Mouse (Mus musculus) MN1 (cell line): ENCODE measurements around the gene Arl5c.

Source experiments
- DNase-seq: peaks from one replicate; pipeline ENCODE4 v3.0.0-alpha.2; 2016; ENCODE audit warnings: low spot score

Gene Arl5c

DNA sequence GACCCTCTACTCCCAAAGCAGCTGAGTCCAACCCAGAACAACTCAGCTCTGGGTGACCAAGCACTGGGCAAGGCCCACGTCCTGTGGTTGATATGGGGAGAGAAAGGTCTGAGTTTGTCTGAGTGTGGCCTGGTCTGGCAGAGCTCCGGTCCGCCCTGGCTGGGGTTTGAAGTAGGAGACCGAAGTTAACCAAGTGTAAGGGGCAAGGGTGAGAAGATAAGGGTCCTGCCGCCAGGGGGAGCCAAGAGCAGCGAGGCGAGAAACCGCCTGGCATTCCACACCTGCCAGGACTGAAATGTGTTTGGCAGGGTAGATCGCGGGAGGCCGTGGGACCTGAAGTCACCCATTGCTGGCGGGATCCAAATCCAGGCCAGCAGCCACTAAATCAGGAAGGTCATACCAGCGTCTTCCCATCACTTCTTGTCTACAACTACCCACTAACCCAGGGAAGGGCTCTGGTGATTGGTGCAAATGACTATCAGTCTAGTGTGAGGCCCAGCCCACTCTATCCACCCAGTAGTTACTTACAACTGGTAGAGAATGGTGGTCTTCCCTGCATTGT is 1.4 kb downstream of the Arl5c start:
- peak; percentile 65 for DNase-seq

DNA sequence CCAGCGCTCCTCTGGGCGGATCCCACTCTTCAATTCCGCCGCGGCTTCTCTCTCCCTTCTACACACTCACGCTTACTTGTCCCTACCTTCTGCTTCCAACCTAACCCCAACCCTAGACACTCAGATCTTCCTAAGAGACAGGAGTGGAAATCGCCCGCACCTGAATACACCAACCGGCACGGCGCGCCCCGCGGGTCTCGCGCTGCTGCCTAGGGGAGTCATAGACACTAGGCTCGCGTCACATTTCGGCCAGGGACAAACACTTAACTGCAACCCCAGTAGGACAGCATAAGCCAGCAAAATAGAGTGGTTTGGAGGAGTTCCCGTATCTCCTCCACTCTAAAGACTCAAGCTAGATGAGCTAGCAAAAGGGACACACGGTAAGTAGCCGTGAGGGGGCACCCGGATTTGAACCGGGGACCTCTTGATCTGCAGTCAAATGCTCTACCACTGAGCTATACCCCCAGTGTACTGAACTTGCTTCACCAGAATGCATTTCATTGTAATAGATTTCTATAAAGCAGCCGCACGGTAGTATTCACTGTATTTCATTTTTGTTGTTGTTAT is 7.4 kb downstream of the Arl5c start:
- peak; percentile 93 for DNase-seq

DNA sequence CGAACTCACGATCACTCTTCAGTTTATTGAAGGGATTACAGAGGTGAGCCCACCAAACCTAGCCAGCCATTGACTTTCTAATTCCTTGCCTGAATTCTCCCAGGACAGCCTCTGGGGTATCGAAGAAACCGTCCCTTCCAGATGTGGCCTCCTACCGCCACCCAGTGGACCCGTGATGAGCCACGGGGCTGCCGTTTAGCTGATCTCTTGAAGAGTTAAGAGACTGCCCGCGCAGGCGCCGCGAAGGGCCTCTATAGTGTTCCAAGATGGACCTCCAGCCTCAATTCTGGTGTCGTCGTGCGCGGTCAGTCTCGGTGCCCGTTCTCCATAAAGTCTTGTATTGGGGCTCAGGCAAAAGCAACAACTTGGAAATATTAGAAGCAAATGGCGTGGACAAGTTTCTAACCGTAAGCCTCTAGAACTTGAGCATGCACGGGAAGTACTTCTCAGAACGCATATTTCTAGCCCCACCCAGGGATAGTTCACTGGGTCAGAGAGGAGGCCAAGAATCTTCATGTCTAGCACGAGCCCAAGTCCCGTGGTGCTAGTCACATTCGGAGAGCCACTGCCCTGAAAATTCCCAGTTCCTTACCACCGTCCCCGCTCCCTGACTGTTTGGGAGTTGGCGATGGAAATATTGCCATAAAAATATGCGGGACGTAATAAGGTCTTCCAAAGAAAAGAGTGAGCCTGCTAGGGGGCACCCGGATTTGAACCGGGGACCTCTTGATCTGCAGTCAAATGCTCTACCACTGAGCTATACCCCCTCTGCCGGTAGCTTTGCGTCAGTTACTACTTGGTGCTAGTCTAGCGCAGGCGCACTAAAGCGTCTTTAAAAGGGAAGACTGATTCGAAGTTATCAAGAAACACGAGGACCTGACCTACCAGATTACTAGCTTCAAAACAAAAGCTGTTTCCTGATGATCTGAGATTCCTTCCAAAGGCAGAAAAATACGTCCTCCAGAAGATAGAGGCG is 8.1 kb downstream of the Arl5c start:
- peak; percentile 97 for DNase-seq

DNA sequence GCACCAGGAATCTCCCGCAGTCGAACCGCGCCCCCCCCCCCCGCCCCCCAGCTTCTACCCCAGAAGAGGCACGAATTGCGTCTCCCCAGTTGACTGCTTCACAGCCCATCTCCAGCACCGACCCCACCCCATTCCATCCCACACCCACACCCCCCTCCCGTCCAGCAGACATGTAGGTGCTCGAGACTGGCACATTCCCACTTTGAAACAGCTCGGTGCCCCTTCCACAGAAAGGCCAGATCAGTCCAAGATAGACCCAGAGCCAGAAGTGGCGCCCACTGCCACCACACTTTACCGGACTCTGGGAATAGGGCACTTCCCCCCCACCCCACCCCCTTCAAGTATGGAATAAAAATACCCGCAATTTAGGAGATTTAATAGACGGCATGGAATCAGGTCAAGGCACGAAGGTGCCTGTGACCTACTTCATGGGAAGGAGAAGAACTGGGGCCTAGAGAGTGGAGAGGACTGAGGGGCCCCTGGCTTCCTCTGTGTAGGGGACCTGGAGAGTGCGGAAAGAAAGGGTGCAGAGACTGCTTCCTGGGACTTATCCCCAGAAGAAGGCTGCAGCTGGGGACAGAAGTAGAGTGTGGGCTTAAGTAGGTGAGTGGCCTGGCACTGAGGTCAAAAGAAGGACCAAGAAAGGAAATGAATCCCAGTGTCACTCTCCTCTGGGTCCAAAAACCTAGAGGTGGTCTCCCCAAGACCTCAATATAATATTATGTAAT is 9.1 kb downstream of the Arl5c start:
- no peak for DNase-seq

DNA sequence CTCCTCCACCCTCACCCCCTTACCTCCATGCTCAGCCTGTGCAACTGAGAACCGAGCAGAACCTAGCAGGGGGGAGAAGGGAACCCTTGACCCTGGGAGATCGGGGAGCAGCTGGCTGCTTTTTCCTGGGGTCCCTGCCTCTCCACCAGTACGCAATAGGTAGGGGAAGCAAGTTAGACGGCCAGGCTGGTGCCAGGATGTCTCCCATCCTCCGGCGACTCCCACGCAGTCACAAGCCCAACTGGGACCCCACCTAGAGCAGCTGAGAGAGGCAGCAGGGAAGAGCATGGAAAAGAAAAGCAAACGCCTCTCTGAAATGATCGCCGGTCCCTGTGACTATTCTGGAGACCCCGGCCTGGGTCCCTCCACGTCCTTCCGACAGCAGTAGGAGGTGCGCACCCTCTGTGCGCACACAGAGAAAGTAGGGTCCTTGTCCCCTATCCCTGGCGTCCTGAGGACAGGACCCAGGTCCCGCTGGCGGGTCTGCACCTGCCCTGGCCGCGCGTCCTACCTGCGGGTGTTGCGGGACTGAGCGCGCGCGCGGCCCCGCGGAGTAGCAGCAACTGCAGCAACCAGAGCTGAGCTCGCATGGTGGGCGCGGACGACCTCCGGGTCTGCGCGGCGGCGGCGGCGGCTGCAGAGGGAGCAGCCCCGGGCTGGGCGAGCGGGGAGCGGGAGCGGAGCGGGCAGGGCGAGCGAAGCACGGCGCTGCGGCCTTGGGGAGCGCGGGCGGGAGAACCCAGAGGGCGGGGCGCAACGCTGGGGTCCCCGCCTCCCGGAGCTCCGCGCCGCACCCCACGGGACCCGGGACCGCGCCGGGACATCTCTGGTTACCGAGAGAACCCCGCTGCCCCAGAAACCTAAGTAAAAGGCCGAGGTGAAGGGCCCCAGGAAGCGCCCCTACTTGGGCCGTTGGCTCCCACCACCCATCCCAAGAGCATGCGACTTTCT is 10.0 kb downstream of the Arl5c start, which contains the start of gene Plxdc1:
Gene Plxdc1, minus strand, starts transcription at position 718 of the 951 bp plus-strand sequence.
- no peak for DNase-seq

DNA sequence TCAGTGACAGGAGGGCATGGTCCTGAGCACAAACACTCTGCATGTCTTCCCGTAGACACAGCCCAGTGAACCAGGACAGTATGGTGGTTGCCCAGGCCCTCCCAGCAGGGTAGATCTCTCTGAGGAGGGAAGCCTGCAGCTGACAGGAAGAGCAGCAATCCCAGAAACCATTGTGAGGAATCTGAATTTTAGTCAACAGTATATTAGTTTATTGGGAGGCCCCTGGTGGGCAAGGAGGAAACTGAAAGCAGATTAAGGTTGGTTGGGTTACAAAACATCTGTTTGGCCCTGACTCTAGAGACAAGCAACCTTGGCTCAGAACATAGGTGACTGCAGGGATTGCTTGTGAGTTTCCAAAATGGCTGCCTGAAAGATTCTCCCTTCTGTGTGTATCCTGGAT is 12.0 kb downstream of the Arl5c start:
- DNase-seq = no peak

DNA sequence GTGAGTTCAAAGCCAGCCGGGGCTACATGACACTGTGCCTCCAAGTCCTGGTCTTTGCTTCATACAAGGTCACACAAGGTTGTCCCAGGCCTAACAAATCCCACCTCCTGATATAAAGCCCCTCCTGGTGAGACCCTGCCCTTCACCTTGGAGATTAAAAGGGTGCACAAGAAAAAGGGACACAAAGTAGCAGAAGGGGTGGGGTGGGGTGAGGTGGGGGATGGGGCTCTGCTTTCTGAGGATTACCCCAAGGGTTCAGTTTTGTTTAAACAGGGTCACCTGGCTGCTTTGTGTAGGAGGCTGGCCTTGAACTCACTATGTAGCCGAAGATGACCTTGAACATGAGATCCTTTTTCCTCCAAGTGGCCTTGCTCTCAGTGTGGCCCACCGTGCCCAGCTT is 12.5 kb downstream of the Arl5c start:
- no peak for DNase-seq

DNA sequence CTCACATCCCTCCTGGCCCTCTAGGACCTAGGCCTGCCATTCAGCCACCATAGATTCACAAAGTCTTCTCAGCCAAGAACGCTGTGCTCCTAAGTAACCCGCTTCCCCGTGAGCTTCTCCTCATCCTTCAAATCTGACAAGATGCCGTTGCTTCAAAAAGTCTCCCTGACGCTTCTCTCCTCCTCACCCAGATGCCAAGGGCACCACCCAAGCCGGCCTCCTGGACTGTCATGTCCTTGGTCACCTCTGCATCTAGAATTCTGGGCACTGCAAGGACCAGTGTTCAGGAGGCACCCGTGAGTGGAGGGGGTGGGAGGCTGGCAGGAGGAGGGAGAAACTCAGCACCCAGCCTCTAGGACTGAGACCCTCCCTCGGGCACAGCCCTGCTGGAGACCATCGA is 13.3 kb downstream of the Arl5c start:
- no peak for DNase-seq

DNA sequence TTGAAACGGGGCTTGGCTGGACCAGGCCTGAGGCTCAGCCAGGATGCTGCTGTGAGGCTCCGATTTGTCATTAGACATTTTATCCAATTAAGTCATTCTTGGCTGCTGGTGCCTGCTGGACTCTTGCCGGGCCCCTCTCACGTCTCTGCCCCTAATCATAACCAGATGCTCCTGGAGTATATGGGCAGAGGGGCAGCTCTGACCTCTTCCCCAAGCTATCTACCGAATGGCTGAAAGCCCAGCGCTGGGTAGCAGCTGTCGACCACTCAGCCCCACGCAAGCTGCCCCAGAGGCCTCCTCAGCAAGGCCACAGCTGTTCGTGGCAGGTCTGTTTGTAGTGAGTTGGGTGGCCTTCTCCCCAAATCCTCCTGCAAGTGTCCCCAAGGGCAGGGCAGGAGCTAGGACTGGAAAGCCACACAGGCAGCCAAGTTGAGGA is 15.4 kb downstream of the Arl5c start:
- peak; percentile 80 for DNase-seq

DNA sequence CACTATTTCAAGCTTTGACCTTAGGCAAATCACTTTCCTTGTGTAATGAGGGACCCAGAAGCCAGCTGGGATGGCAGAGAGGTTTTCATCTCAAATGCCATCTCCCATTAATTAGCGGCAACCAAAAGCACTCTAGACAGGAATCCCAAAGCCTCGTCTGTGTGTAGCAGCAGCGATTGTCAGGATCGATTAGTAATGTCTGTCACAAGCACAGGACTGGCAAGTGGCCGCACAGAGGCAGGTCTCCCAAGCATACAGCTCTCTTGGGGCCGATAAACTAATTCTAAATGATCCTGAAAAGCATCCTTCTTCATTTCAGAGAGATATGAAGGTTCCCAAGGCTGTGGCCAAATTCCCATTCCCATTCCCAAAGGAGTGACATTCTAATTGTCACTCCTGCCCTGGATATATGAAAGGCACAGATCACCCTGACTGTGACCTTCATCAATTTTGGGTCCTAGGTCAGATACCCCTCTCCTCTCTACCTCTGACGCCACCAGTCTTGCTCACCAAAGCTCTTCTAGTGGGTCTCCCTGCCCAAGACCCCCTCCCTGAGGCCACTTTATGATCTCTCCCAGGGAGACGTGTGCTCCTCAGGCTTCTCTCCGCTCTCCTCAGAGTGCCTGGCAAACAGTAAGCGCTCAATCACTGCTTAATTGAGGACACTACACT is 16.0 kb downstream of the Arl5c start:
- DNase-seq = peak; percentile 78

DNA sequence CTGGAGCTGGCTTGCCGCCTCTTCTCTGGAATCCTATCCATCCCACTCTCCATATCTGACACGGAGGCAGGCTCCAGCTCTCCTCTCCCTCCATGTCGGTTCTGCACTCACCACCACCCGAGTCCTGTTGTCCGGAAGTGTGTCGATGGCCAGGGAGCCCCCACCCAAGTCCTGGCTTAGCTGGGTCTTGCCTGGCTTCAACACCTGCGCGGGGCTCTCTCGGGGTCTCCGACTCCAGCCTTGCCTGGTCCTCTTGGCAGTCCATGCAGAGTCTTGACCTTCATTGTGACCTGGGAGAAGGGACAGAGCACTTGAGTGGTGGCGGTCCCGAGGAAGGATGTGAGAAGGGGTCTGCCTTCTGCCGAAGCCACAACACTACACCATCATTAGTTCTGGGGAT is 17.6 kb downstream of the Arl5c start:
- no peak for DNase-seq

DNA sequence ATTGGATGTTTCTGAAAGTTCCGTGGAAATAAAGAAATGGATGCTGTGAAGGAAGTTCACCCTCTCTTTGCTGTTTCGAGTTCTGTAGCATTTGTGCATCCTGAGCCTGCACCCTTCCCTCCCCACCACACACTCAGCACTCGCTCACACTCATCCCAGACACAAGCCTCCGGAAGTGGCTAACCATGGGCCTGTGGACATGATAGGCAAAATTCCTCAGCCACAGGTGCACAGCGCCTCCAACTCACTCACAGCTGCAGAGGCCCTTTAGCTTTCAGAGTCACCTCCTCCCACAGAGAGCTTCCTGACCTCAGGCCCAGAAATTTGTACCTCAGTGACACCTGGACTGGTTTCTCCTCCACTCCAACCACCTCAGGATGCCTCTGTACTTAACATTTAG is 18.2 kb downstream of the Arl5c start:
- no peak for DNase-seq

DNA sequence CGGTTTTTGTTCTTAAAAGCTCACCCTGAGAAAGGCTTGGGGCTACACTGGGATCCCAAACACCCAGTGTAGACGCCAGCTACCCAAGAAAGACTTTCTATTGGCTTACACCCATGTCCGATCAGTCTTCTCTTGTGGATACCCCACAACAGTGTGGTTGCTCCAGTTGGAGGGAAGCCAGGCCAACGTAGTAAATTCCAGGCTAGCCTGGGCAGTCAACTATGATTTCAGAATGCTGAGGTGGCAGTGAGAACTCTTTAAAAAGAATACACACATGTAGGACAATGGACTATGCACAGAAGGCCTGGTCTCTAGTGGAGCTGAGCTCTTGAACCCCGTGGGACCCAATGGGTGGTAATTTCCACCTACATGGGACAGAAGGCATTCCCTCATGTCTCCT is 21.2 kb downstream of the Arl5c start:
- no peak for DNase-seq

DNA sequence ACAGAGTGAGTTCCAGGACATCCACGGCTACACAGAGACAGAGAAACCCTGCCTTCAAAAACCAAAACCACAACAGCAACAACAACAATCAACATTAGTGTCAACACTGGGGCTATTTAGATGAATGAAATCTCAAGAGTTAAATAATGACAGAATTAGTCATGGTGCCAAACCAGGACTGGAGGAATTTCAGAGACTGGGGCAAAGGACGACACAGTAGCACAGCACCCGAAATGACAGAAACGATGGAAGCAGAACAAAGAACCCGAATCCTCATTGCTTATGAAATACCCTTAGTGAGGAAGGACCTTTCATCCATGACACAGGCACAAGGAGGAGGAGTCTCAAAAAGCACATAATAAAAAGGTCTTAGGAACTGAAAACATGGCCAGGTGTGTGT is 21.8 kb downstream of the Arl5c start:
- no peak for DNase-seq

DNA sequence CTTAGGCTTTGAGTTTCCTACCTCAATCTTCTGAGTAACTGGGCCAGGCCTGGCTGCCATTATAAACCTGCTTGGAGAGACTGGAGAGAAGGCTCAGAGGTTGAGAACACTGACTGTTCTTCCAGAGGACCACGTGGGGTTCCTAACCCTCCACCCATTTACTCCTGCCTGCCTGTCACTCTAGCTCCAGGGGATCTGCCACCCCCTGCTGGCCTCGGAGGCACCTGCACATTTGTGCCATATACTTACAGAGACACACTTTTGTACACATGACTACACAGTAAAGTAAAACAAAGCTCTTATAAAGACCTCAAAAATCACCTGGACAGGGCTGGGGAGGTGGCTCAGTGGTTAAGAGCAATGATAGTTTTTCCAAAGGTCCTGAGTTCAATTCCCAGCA is 23.5 kb downstream of the Arl5c start:
- DNase-seq = no peak

DNA sequence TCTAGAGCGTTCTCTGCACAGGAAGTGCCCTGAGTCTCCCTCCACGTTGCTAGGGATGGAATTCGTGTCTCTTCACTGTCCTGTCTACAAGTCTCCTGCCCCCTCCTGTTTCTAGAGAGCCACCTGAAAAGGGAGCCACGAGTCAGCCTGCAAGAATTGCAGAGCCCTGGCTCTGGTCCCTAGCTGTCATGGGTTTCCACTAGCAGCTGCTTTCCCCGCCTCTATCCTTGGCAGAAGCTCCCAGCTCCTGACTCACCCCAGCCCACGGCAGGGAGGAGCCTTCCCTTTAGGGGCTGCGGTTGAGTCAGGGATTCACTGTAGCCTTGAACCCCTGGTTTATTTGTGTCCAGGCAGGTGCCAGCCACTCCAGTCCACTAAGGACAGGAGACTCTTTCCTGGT is 24.7 kb downstream of the Arl5c start:
- peak; percentile 76 for DNase-seq

DNA sequence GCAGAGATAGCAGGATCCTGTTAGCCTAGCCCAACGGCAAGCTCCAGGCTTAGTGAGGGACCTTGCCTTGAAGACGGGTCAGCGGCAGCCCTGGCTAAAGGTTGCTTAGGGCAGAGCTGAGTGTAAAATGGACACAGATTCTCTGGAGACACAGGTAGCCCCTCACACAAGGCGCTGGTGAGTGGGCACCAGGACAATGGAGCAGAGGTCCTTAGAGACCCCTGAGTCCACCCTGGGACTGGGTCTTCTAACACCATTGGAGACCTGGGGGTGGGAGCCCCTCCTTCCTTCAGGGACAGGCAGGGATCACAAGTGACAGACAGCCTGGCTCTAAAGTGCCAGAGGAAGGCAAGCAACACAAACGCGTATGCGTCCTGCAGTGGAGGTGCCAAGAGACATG is 25.2 kb downstream of the Arl5c start:
- no peak for DNase-seq

DNA sequence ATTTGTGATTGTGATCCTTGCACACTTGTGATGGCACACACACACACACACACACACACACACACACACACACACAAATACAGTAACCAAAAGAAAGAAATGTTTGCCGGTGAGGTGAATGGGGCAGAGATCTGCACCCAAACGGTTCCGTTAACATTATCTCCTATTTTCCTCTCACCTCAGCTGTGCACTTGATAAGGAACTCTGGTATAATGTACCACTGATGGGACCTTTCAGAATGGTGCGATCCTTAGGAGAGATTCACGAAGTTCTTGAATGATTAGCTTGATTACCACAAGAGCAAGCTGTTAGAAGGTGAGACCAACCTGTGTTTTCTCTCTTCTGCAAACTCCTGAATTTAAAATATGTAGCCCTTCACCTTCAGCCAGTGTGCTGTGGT is 27.6 kb downstream of the Arl5c start:
- no peak for DNase-seq

DNA sequence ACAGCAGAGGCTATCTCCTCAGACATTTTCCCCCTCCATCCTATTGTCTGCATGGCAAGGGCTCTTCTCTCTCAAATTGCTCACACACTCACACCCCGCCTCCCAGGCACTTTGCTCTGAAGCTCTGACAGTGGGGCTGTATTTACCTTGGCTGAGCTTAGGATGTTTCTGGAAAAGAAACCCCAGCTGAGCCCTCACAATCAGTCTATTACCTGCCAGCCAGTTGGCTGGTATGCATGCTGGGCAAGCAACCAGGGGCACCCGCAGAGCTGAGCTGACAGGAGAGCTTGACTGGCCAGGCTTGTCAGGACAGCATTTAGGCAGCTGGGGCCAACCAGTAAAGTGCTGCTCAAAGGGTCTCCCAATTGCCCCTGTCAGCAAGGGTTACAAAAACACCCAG is 28.9 kb downstream of the Arl5c start:
- DNase-seq = no peak

DNA sequence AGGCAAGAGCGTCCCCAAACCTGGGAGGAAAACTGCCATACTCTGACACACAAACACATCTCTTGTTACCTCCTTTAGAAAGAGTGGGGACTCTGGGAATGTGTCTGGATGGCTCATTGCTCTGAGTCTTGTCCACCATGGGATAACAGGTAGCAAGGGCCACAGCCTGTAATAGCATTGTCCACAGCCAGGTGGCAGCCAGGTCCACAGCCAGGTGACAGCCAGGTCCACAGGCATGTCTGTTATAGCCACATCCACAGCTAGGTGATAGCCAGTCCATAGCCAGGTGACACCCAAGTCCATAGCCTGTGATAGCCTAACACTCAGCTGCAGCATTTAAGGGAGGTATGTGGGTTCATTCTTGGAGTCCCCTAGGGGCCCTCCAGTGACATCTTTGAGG is 35.1 kb downstream of the Arl5c start:
- no peak for DNase-seq

DNA sequence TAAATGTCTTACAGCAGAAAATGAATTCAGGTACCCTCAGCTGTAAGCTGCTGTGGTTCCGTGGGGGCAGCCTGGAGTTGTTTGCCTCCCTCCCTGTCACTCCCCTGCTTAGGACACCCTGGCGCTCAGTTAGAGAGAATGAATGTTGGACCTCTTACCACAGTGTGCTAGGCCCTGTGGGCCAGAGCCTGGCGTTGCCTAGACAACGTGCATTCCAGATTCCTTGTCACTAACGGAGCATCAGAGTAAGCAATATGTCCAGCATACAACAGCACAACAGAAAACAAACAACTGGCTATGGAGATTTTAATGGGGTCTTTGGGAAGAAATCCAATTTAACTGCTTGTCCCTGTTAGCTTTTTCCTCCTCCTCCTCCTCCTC is 36.7 kb downstream of the Arl5c start:
- peak; percentile 52 for DNase-seq
